Mouse (Mus musculus): ENCODE measurements around the gene Sync. TPM values are rescaled to one million over a fixed set of nuclear protein-coding genes. Genes with fewer than 3 reads are reported as not detected.
A peak's percentile ranks its signal among the peaks of the same experiment; 100 is the strongest.

Sync gene
- total and polyA plus RNA-seq, 2 experiments from 2014 or later: 1.1 to 2.6 TPM

- WGBS: 36% methylated on average over 4 of the region's 4 CpGs
- H3K27ac ChIP-seq (ENCODE audit: low read depth, low read length): no peak overlapping the region
- peaks cover 5% of the 10 kb centered on the region for H3K4me1 ChIP-seq (ENCODE audit: insufficient read depth, low read length)
- no peak overlapping the region for H3K4me3 ChIP-seq (ENCODE audit: low read depth, low read length)
- H3K27me3 ChIP-seq (ENCODE audit: insufficient read depth, low read length): peaks cover 9% of the 10 kb centered on the region; the same call in 1 of the 2 replicates
- no peak overlapping the region for H3K4me2 ChIP-seq (ENCODE audit: low read depth, low read length, poor library complexity, severe bottlenecking)
- ATAC-seq (ENCODE audit: low FRiP score) (no peak), DNase-seq (ENCODE audit: low spot score) (no peak)
- no peaks in the 10 kb centered on the region for H3K9me3 ChIP-seq (ENCODE audit: low read length)
- no peak overlapping the region for H3K9ac ChIP-seq (replicated peaks; ENCODE audit: low read length, poor library complexity, severe bottlenecking)
- TF ChIP-seq CTCF (IDR thresholded peaks at IDR 0.05): no peak
- no peaks in the 10 kb centered on the region for H3K36me3 ChIP-seq (ENCODE audit: insufficient read depth, low read length)
Measured at GRCm38 (mm10) chr4:129242761-129243160, 44.7 kb upstream of the Sync start.

- DNase-seq (ENCODE audit: low spot score) (no peak), ATAC-seq (ENCODE audit: low FRiP score) (no peak)
- 50% methylated on average over 4 of the region's 4 CpGs for WGBS
- Histone ChIP-seq H3K4me2 (ENCODE audit: low read depth, low read length, poor library complexity, severe bottlenecking) (no peak overlapping the region), H3K9me3 (ENCODE audit: low read length) (no peaks in the 10 kb centered on the region), H3K4me1 (ENCODE audit: insufficient read depth, low read length) (peaks cover 4% of the 10 kb centered on the region), H3K36me3 (ENCODE audit: insufficient read depth, low read length) (no peaks in the 10 kb centered on the region), H3K27ac (ENCODE audit: low read depth, low read length) (no peak overlapping the region), H3K9ac (replicated peaks; ENCODE audit: low read length, poor library complexity, severe bottlenecking) (no peak overlapping the region), H3K27me3 (ENCODE audit: insufficient read depth, low read length) (peaks cover 14% of the 10 kb centered on the region), H3K4me3 (ENCODE audit: low read depth, low read length) (no peak overlapping the region)
- no peak for TF ChIP-seq CTCF (IDR thresholded peaks at IDR 0.05)
Measured at GRCm38 (mm10) chr4:129244802-129245201, 42.6 kb upstream of the Sync start.

- ATAC-seq (ENCODE audit: low FRiP score): no peak
- no peak for TF ChIP-seq CTCF (IDR thresholded peaks at IDR 0.05)
- Histone ChIP-seq H3K27me3 (ENCODE audit: insufficient read depth, low read length) (peaks cover 21% of the 10 kb centered on the region), H3K4me3 (ENCODE audit: low read depth, low read length) (no peak overlapping the region), H3K36me3 (ENCODE audit: insufficient read depth, low read length) (no peaks in the 10 kb centered on the region), H3K4me1 (ENCODE audit: insufficient read depth, low read length) (peaks cover 4% of the 10 kb centered on the region; the same call in 1 of the 2 replicates), H3K27ac (ENCODE audit: low read depth, low read length) (no peak overlapping the region), H3K9me3 (ENCODE audit: low read length) (no peaks in the 10 kb centered on the region), H3K9ac (replicated peaks; ENCODE audit: low read length, poor library complexity, severe bottlenecking) (no peak overlapping the region), H3K4me2 (ENCODE audit: low read depth, low read length, poor library complexity, severe bottlenecking) (no peak overlapping the region)
- DNase-seq (ENCODE audit: low spot score): no peak
- WGBS: 53% methylated on average over 15 of the region's 15 CpGs
Measured at GRCm38 (mm10) chr4:129246360-129247301, 40.8 kb upstream of the Sync start.

GRCm38 (mm10) chr4:129247381-129248242 is 39.8 kb upstream of the Sync start:
- Histone ChIP-seq H3K4me3 (ENCODE audit: low read depth, low read length) (peak overlapping the region; percentile 52), H3K27ac (ENCODE audit: low read depth, low read length) (no peak overlapping the region), H3K27me3 (ENCODE audit: insufficient read depth, low read length) (peaks cover 21% of the 10 kb centered on the region), H3K9ac (replicated peaks; ENCODE audit: low read length, poor library complexity, severe bottlenecking) (peak overlapping the region; percentile 56), H3K4me2 (ENCODE audit: low read depth, low read length, poor library complexity, severe bottlenecking) (peak overlapping the region; percentile 99), H3K4me1 (ENCODE audit: insufficient read depth, low read length) (peaks cover 4% of the 10 kb centered on the region; the same call in 1 of the 2 replicates), H3K36me3 (ENCODE audit: insufficient read depth, low read length) (no peaks in the 10 kb centered on the region), H3K9me3 (ENCODE audit: low read length) (no peaks in the 10 kb centered on the region)
- WGBS: 13% methylated on average over 23 of the region's 24 CpGs
- DNase-seq (ENCODE audit: low spot score) (no peak), ATAC-seq (ENCODE audit: low FRiP score) (no peak)
- TF ChIP-seq CTCF (IDR thresholded peaks at IDR 0.05): no peak

GRCm38 (mm10) chr4:129248243-129248767 is 39.1 kb upstream of the Sync start:
- no peaks in the 10 kb centered on the region for H3K9me3 ChIP-seq (ENCODE audit: low read length)
- no peaks in the 10 kb centered on the region for H3K36me3 ChIP-seq (ENCODE audit: insufficient read depth, low read length)
- H3K27ac ChIP-seq (ENCODE audit: low read depth, low read length): no peak overlapping the region
- peaks cover 4% of the 10 kb centered on the region; the same call in 1 of the 2 replicates for H3K4me1 ChIP-seq (ENCODE audit: insufficient read depth, low read length)
- ATAC-seq (ENCODE audit: low FRiP score) (no peak), DNase-seq (ENCODE audit: low spot score) (no peak)
- H3K4me2 ChIP-seq (ENCODE audit: low read depth, low read length, poor library complexity, severe bottlenecking): peak overlapping the region; percentile 99
- peaks cover 21% of the 10 kb centered on the region for H3K27me3 ChIP-seq (ENCODE audit: insufficient read depth, low read length)
- no peak for TF ChIP-seq CTCF (IDR thresholded peaks at IDR 0.05)
- H3K4me3 ChIP-seq (ENCODE audit: low read depth, low read length): peak overlapping the region; percentile 52
- 0% methylated on average over 12 of the region's 74 CpGs for WGBS
- peak overlapping the region; percentile 56 for H3K9ac ChIP-seq (replicated peaks; ENCODE audit: low read length, poor library complexity, severe bottlenecking)

All from midbrain, postnatal 0 days (tissue).